Mouse (Mus musculus) kidney, adult 2 months (tissue): ENCODE measurements at regions not wholly inside any gene's neighbourhood (a gene's known extent, or its start where the extent isn't known, plus 50 kb on each side); places are given as distances from the start of the nearest gene placed in this dataset.

Source experiments
- DNase-seq: peaks from one replicate; pipeline ENCODE4 v3.0.0; 2021
- H3K27ac ChIP-seq: fragments of 200-500 bp; 2 replicates; pipeline ENCODE4 v1.5.1; 2012; ENCODE audit warnings: low read depth, low read length, control low read depth, inconsistent platforms; ENCODE audit not compliant: insufficient read depth
- H3K27me3 ChIP-seq: fragments of 200-500 bp; replicated peaks from 2 replicates; pipeline ENCODE4 v1.6.1; 2012; ENCODE audit warnings: mild to moderate bottlenecking, moderate library complexity, low read length, inconsistent platforms; ENCODE audit not compliant: control insufficient read depth, insufficient read depth
- H3K36me3 ChIP-seq: fragments of 200-500 bp; 2 replicates; pipeline ENCODE4 v1.6.1; 2012; ENCODE audit warnings: mild to moderate bottlenecking, moderate library complexity, low read length, inconsistent platforms; ENCODE audit not compliant: control insufficient read depth, insufficient read depth
- H3K4me1 ChIP-seq: fragments of 200-500 bp; 2 replicates; pipeline ENCODE4 v1.6.1; 2011; ENCODE audit warnings: low read length; ENCODE audit not compliant: control insufficient read depth, insufficient read depth
- H3K4me3 ChIP-seq: fragments of 200-500 bp; 2 replicates; pipeline ENCODE4 v1.5.1; 2011; ENCODE audit warnings: mild to moderate bottlenecking, low read depth, low read length, control low read depth; ENCODE audit not compliant: insufficient read depth
- CTCF ChIP-seq: fragments of 200-500 bp; conservative IDR thresholded peaks from 2 replicates; pipeline ENCODE4 v1.5.1; 2011; ENCODE audit warnings: low read depth, mild to moderate bottlenecking, control low read depth, low read length, moderate library complexity, mixed read lengths; ENCODE audit not compliant: insufficient read depth, insufficient read length
- POLR2A ChIP-seq: fragments of 200-500 bp; IDR thresholded peaks from one replicate; pipeline ENCODE4 v1.6.1; 2011; ENCODE audit warnings: low read depth, low read length, control low read depth
- WGBS: fragments of 180-500 bp; shearing (Covaris S2); methylation state at CpG from one replicate; pipeline ENCODE4 v1.1.7; 2018; 5-methylcytosine and 5-hydroxymethylcytosine counted together

DNA sequence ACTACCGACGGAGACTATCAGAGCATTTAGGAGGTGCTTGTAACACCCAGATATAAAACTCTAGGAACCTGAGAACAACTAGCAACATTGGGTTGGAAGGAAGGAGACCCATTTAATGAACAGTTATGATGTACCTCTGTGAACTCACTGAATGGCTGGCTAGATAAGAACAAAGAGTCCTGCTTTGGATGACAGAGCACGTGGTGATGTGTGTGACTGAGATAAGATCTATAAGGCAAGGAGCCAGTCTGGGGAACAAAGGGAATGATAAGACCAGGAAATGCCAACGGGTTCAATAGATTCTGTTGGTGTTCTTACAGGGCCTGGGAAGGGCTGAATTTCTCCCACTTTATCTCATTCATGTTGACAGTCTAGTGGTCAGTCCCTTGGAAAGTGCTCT, 86.8 kb downstream of the Cd24a start:
- Histone ChIP-seq H3K4me1 (peaks cover 3% of the 10 kb centered on the region; the same call in 1 of the 2 replicates), H3K27ac (no peak overlapping the region), H3K27me3 (no peaks in the 10 kb centered on the region), H3K36me3 (no peaks in the 10 kb centered on the region), H3K4me3 (no peak overlapping the region)
- no peak for DNase-seq
- WGBS, result 72% methylated on average over 4 of the region's 4 CpGs
- TF ChIP-seq CTCF (no peak), POLR2A (no peak)

- no peak for DNase-seq
- WGBS, result 80% methylated on average over 9 of the region's 9 CpGs
- no peak overlapping the region for H3K4me3 ChIP-seq
- no peak for TF ChIP-seq POLR2A
- no peak for TF ChIP-seq CTCF
- peaks cover 3% of the 10 kb centered on the region; the same call in 1 of the 2 replicates for H3K4me1 ChIP-seq
- no peaks in the 10 kb centered on the region for H3K36me3 ChIP-seq
- H3K27me3 ChIP-seq, result no peaks in the 10 kb centered on the region
- H3K27ac ChIP-seq, result no peak overlapping the region
Observed at GRCm38 (mm10) chr10:43666262-43667085, 88.4 kb downstream of the Cd24a start.

- Histone ChIP-seq H3K4me1 (no peaks in the 10 kb centered on the region), H3K4me3 (no peak overlapping the region), H3K27me3 (no peaks in the 10 kb centered on the region), H3K36me3 (no peaks in the 10 kb centered on the region), H3K27ac (no peak overlapping the region)
- 81% methylated on average over 25 of the region's 25 CpGs for WGBS
- TF ChIP-seq CTCF, result no peak
- no peak for DNase-seq
Observed at GRCm38 (mm10) chr10:43667086-43667690, 89.1 kb downstream of the Cd24a start.

DNA sequence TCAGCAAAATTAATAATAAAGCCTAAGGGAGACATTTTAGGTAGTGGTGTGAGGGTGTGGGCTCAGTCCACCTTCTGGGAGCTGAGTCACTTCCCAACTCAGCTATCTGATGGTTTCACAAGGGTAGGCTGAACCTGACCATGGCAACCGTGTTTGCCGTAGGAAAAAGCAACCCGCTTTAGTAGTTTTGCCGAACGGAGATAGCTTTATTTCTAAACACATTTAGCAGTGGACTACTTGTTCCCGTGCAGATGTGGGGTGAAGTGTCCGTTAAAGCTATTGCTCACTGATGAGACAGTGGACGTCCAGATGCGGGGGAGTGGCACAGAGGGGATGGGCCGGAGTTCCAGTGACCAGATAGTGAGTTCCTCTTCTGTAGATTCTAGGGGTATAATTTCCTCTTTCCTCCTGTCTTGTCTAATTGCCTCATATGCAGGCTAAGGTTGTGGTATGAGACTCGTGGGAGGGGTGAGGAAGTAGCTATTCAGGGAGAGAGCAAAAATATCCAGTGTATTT, 89.7 kb downstream of the Cd24a start:
- H3K27me3 ChIP-seq, result no peaks in the 10 kb centered on the region
- DNase-seq, result no peak
- WGBS, result 72% methylated on average over 11 of the region's 11 CpGs
- H3K4me3 ChIP-seq, result no peak overlapping the region
- no peaks in the 10 kb centered on the region for H3K36me3 ChIP-seq
- TF ChIP-seq POLR2A, result no peak
- TF ChIP-seq CTCF, result no peak
- no peak overlapping the region for H3K27ac ChIP-seq
- H3K4me1 ChIP-seq, result no peaks in the 10 kb centered on the region

DNA sequence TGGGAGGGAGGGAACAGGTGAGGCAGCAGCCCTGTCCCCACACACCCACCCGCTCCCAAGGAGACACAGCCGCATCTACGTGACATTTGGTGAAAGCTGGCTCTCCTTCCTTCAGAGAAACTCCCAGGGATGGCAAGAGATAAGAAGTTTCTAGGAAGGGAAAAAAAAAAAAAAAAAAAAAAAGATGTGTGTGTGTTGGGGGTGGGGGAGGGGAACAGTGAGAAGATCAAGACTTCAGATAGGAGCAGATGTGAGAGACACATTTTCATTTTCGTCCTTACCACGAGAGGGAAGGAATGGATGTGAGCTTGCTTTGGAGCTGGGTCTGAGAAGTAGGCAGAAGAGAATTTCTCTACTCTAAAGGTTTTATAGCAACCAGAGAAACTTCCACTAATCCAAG, 91.4 kb downstream of the Cd24a start:
- H3K4me1 ChIP-seq, result no peaks in the 10 kb centered on the region
- no peak for TF ChIP-seq CTCF
- no peak for TF ChIP-seq POLR2A
- H3K36me3 ChIP-seq, result no peaks in the 10 kb centered on the region
- WGBS, result 88% methylated on average over 5 of the region's 5 CpGs
- H3K4me3 ChIP-seq, result no peak overlapping the region
- no peaks in the 10 kb centered on the region for H3K27me3 ChIP-seq
- no peak overlapping the region for H3K27ac ChIP-seq
- DNase-seq, result no peak

DNA sequence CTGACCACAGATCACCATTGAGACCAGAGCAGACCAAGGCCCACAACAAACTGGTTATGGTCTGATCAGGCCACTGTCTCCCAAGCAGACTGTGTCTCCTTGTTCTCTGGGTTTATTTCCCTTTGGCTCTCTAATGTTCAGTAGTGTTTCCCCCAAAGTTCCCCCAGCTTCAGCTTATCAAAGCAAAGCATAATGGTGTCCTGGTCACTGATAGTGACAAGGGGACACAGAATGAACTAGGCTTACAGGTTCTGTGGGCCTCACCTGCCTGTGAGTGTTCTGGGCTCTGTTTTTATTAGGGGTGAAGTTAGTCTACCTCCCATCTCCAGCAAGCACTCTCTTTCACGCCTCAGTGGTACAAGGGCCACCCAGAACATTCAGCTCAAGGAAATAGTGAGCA, 92.7 kb downstream of the Cd24a start:
- Histone ChIP-seq H3K4me1 (no peaks in the 10 kb centered on the region), H3K27ac (no peak overlapping the region), H3K36me3 (no peaks in the 10 kb centered on the region), H3K27me3 (no peaks in the 10 kb centered on the region), H3K4me3 (no peak overlapping the region)
- 87% methylated on average over 1 of the region's 1 CpGs for WGBS
- DNase-seq, result no peak
- TF ChIP-seq CTCF, result no peak
- no peak for TF ChIP-seq POLR2A

DNA sequence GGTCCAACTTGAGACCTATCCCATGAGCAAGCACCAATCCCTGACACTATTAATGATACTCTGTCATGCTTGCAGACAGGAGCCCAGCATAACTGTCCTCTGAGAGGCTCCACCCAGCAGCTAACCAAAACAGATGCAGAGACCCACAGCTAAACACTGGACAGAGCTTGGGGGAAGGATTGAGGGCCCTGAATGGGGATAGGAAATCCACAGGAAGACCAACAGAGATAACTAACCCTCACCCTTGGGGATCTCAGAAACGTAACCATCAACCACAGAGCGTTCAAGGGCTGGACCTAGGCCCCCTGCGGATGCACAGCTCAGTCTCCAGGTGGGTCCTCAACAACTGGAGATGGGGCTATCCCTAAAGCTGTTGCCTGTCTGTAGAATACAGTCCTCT, 93.7 kb downstream of the Cd24a start:
- H3K27ac ChIP-seq, result no peak overlapping the region
- WGBS, result 96% methylated on average over 3 of the region's 3 CpGs

GRCm38 (mm10) chr10:43672490-43672889, 94.4 kb downstream of the Cd24a start:
- DNase-seq, result no peak
- H3K27ac ChIP-seq, result no peak overlapping the region

More for the DNA sequence above, 93.7 kb downstream of the Cd24a start:
- no peak overlapping the region for H3K4me3 ChIP-seq
- H3K27me3 ChIP-seq, result no peaks in the 10 kb centered on the region
- DNase-seq, result no peak
- no peaks in the 10 kb centered on the region for H3K4me1 ChIP-seq
- TF ChIP-seq CTCF (no peak), POLR2A (no peak)
- H3K36me3 ChIP-seq, result no peaks in the 10 kb centered on the region

More at GRCm38 (mm10) chr10:43672490-43672889, 94.4 kb downstream of the Cd24a start:
- Histone ChIP-seq H3K36me3 (no peaks in the 10 kb centered on the region), H3K4me1 (no peaks in the 10 kb centered on the region), H3K4me3 (no peak overlapping the region), H3K27me3 (no peaks in the 10 kb centered on the region)
- TF ChIP-seq CTCF, result no peak
- TF ChIP-seq POLR2A, result no peak
- 51% methylated on average over 6 of the region's 6 CpGs for WGBS
